Mouse (Mus musculus): Measurements from ENCODE around the gene BC003965. TPM values are rescaled to one million over a fixed set of nuclear protein-coding genes. Genes with fewer than 3 reads are reported as not detected.

The BC003965 gene
- 22.4 and 24.1 TPM in 2 replicates for polyA plus RNA-seq (2012)

DNA sequence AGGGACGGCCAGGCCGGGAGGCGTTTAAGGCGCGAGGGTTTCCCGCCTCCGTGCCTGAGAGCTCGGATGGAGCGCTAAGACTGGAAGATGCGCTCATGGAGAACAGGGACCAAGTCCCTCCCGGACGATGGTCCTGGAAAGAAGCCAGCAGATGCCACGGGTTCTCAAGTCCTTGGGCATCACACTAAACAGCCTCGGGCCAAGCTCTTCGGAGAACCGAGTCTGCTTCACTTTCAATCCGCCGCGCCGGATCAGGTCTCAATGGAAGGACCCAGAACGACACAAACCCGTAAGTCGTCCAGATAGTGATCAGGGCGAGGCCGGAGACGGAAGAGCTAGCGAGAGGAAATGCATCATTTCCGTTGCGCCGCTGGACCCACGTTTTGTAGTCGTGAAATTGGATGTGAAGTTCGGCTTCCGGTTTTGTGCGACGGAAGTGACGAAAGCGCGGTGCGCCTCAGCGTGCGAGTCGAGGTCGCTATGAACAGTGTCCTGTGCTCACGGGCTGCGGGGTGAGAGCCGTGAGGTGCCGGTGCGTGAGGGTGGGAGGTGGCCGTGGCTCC is at the start of gene BC003965:
BC003965 (plus strand) TSS at position 426 of the 563 bp plus-strand sequence.

GRCm38 (mm10) chr17:25162161-25162560 is 22.2 kb upstream of the BC003965 start, which contains the start of gene Ccdc154:
Gene Ccdc154 (plus strand): TSS chr17:25162461.

DNA sequence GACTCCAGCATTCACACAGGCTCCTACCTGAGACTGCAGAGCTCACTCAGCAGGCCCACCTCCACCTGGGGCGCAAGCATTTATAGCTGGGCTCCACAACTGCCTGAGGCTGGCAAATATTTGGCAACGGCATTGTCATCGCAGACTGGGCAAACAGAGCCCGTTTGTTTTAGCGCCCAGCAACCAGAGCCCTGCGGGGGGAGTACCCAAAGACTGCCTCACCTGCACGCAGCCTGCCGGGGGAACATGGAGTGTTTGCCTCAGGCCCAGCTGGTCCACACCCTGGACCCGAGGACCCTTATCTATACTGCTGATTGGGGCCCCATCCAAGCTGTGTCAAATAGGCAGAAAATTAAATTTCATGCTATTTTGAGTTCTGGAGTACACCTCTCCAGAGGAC is 8.9 kb upstream of the BC003965 start, which contains the start of gene Gm38655:
Gm38655 (minus strand) TSS at position 61 of the 400 bp plus-strand sequence.

GRCm38 (mm10) chr17:25188150-25189031 is 4.0 kb downstream of the BC003965 start, which contains the start of gene Unkl:
Gene Unkl (plus strand): TSS chr17:25188397.

Other genes with a start within 250 kb of the BC003965 start
- 47.5 and 84.7 TPM in 2 replicates for gene Mapk8ip3, start 247.6 kb upstream of the BC003965 start, polyA plus RNA-seq (2012)
- 21.6 and 25.1 TPM in 2 replicates for gene Jpt2, start 223.9 kb upstream of the BC003965 start, polyA plus RNA-seq (2012)
- gene Cramp1l, start 168.8 kb upstream of the BC003965 start, polyA plus RNA-seq (2012) = 23.0 and 36.4 TPM in 2 replicates
- 12.2 and 12.3 TPM in 2 replicates for gene Ift140, start 168.5 kb upstream of the BC003965 start, polyA plus RNA-seq (2012)
- gene Tmem204, start 101.0 kb upstream of the BC003965 start, polyA plus RNA-seq (2012) = not detected in 2 replicates
- 38.2 and 47.2 TPM in 2 replicates for gene Telo2, start 68.6 kb upstream of the BC003965 start, polyA plus RNA-seq (2012)
- 0.05 TPM in 1 of 2 replicates, not detected in the other for gene Ptx4, start 63.8 kb upstream of the BC003965 start, polyA plus RNA-seq (2012)
- gene Clcn7, start 51.2 kb upstream of the BC003965 start, polyA plus RNA-seq (2012) = 20.5 and 22.9 TPM in 2 replicates
- not detected in 2 replicates for gene Ccdc154, start 22.1 kb upstream of the BC003965 start, polyA plus RNA-seq (2012)
- not detected in 2 replicates for gene Gm38655, start 9.1 kb upstream of the BC003965 start, polyA plus RNA-seq (2012)
- gene Unkl, start 3.8 kb downstream of the BC003965 start, polyA plus RNA-seq (2012) = 35.4 and 53.1 TPM in 2 replicates
- 17.5 and 21.9 TPM in 2 replicates for gene Gnptg, start 55.6 kb downstream of the BC003965 start, polyA plus RNA-seq (2012)
- 12.3 and 13.5 TPM in 2 replicates for gene Tsr3, start 55.6 kb downstream of the BC003965 start, polyA plus RNA-seq (2012)
- 19.0 and 20.3 TPM in 2 replicates for gene Baiap3, start 71.8 kb downstream of the BC003965 start, polyA plus RNA-seq (2012)
- gene Ube2i, start 90.1 kb downstream of the BC003965 start, polyA plus RNA-seq (2012) = 334 and 403 TPM in 2 replicates
- gene Prss34, start 113.8 kb downstream of the BC003965 start, polyA plus RNA-seq (2012) = 55.9 and 60.0 TPM in 2 replicates
- gene Prss28, start 124.1 kb downstream of the BC003965 start, polyA plus RNA-seq (2012) = not detected in 2 replicates
- gene Prss29, start 134.1 kb downstream of the BC003965 start, polyA plus RNA-seq (2012) = not detected in 2 replicates
- not detected in 2 replicates for gene Tpsab1, start 161.0 kb downstream of the BC003965 start, polyA plus RNA-seq (2012)
- gene Tpsb2, start 181.8 kb downstream of the BC003965 start, polyA plus RNA-seq (2012) = not detected in 2 replicates
- gene Tpsg1, start 184.7 kb downstream of the BC003965 start, polyA plus RNA-seq (2012) = not detected in 2 replicates
- gene Cacna1h, start 249.2 kb downstream of the BC003965 start, polyA plus RNA-seq (2012) = 1.4 and 1.6 TPM in 2 replicates